Mouse (Mus musculus): Measurements from ENCODE around the gene Kazn. TPM values are rescaled to one million over a fixed set of nuclear protein-coding genes. Genes with fewer than 3 reads are reported as not detected.

Gene Kazn
- polyA plus RNA-seq, 1 experiment = 80.2 TPM

- no peaks in the 10 kb centered on the region for H3K9me3 ChIP-seq (replicated peaks; ENCODE audit: control insufficient read depth, insufficient read depth, low read length, poor library complexity, severe bottlenecking)
- no peaks in the 10 kb centered on the region for H3K4me1 ChIP-seq (ENCODE audit: control insufficient read depth, insufficient read depth, low read length)
Measured at GRCm38 (mm10) chr4:142095513-142096241, 143.5 kb downstream of the Kazn start.

GRCm38 (mm10) chr4:142094386-142094785 lies 144.8 kb downstream of the Kazn start:
- Histone ChIP-seq H3K9me3 (replicated peaks; ENCODE audit: control insufficient read depth, insufficient read depth, low read length, poor library complexity, severe bottlenecking) (no peaks in the 10 kb centered on the region), H3K9ac (ENCODE audit: low read depth, poor library complexity, severe bottlenecking) (no peak overlapping the region), H3K27ac (ENCODE audit: insufficient read depth, low read length) (no peak overlapping the region), H3K27me3 (ENCODE audit: control insufficient read depth, insufficient read depth, low read length, poor library complexity, severe bottlenecking) (no peaks in the 10 kb centered on the region), H3K4me1 (ENCODE audit: control insufficient read depth, insufficient read depth, low read length) (no peaks in the 10 kb centered on the region), H3K4me3 (ENCODE audit: low read depth, low read length) (no peak overlapping the region), H3K36me3 (ENCODE audit: control insufficient read depth, insufficient read depth, low read length, poor library complexity, severe bottlenecking) (no peaks in the 10 kb centered on the region)
- TF ChIP-seq EP300 (IDR thresholded peaks at IDR 0.05; ENCODE audit: insufficient read depth, low read depth, low read length) (no peak), CTCF (IDR thresholded peaks at IDR 0.05; ENCODE audit: low read depth, low read length) (no peak), POLR2A (IDR thresholded peaks at IDR 0.05; ENCODE audit: insufficient read depth, low read length) (no peak)

More at GRCm38 (mm10) chr4:142095513-142096241, 143.5 kb downstream of the Kazn start:
- H3K27ac ChIP-seq (ENCODE audit: insufficient read depth, low read length) = no peak overlapping the region
- no peaks in the 10 kb centered on the region for H3K36me3 ChIP-seq (ENCODE audit: control insufficient read depth, insufficient read depth, low read length, poor library complexity, severe bottlenecking)
- no peak for TF ChIP-seq EP300 (IDR thresholded peaks at IDR 0.05; ENCODE audit: insufficient read depth, low read depth, low read length)
- TF ChIP-seq CTCF (IDR thresholded peaks at IDR 0.05; ENCODE audit: low read depth, low read length) = no peak
- no peak for TF ChIP-seq POLR2A (IDR thresholded peaks at IDR 0.05; ENCODE audit: insufficient read depth, low read length)
- H3K27me3 ChIP-seq (ENCODE audit: control insufficient read depth, insufficient read depth, low read length, poor library complexity, severe bottlenecking) = no peaks in the 10 kb centered on the region
- H3K9ac ChIP-seq (ENCODE audit: low read depth, poor library complexity, severe bottlenecking) = no peak overlapping the region
- no peak overlapping the region for H3K4me3 ChIP-seq (ENCODE audit: low read depth, low read length)

GRCm38 (mm10) chr4:142091100-142091499 lies 148.1 kb downstream of the Kazn start:
- Histone ChIP-seq H3K27ac (ENCODE audit: insufficient read depth, low read length) (no peak overlapping the region), H3K36me3 (ENCODE audit: control insufficient read depth, insufficient read depth, low read length, poor library complexity, severe bottlenecking) (no peaks in the 10 kb centered on the region), H3K27me3 (ENCODE audit: control insufficient read depth, insufficient read depth, low read length, poor library complexity, severe bottlenecking) (no peaks in the 10 kb centered on the region), H3K9ac (ENCODE audit: low read depth, poor library complexity, severe bottlenecking) (no peak overlapping the region), H3K4me1 (ENCODE audit: control insufficient read depth, insufficient read depth, low read length) (no peaks in the 10 kb centered on the region), H3K4me3 (ENCODE audit: low read depth, low read length) (no peak overlapping the region), H3K9me3 (replicated peaks; ENCODE audit: control insufficient read depth, insufficient read depth, low read length, poor library complexity, severe bottlenecking) (no peaks in the 10 kb centered on the region)
- TF ChIP-seq POLR2A (IDR thresholded peaks at IDR 0.05; ENCODE audit: insufficient read depth, low read length) (no peak), CTCF (IDR thresholded peaks at IDR 0.05; ENCODE audit: low read depth, low read length) (no peak)

GRCm38 (mm10) chr4:142089966-142090365 lies 149.2 kb downstream of the Kazn start:
- H3K27ac ChIP-seq (ENCODE audit: insufficient read depth, low read length) = no peak overlapping the region
- H3K27me3 ChIP-seq (ENCODE audit: control insufficient read depth, insufficient read depth, low read length, poor library complexity, severe bottlenecking) = no peaks in the 10 kb centered on the region
- H3K9me3 ChIP-seq (replicated peaks; ENCODE audit: control insufficient read depth, insufficient read depth, low read length, poor library complexity, severe bottlenecking) = no peaks in the 10 kb centered on the region
- H3K4me3 ChIP-seq (ENCODE audit: low read depth, low read length) = no peak overlapping the region
- no peaks in the 10 kb centered on the region for H3K4me1 ChIP-seq (ENCODE audit: control insufficient read depth, insufficient read depth, low read length)
- no peaks in the 10 kb centered on the region for H3K36me3 ChIP-seq (ENCODE audit: control insufficient read depth, insufficient read depth, low read length, poor library complexity, severe bottlenecking)
- no peak overlapping the region for H3K9ac ChIP-seq (ENCODE audit: low read depth, poor library complexity, severe bottlenecking)
- TF ChIP-seq POLR2A (IDR thresholded peaks at IDR 0.05; ENCODE audit: insufficient read depth, low read length) (no peak), EP300 (IDR thresholded peaks at IDR 0.05; ENCODE audit: insufficient read depth, low read depth, low read length) (no peak), CTCF (IDR thresholded peaks at IDR 0.05; ENCODE audit: low read depth, low read length) (no peak)

GRCm38 (mm10) chr4:142088836-142089235 lies 150.4 kb downstream of the Kazn start:
- Histone ChIP-seq H3K4me1 (ENCODE audit: control insufficient read depth, insufficient read depth, low read length) (no peaks in the 10 kb centered on the region), H3K9me3 (replicated peaks; ENCODE audit: control insufficient read depth, insufficient read depth, low read length, poor library complexity, severe bottlenecking) (no peaks in the 10 kb centered on the region), H3K4me3 (ENCODE audit: low read depth, low read length) (no peak overlapping the region), H3K36me3 (ENCODE audit: control insufficient read depth, insufficient read depth, low read length, poor library complexity, severe bottlenecking) (no peaks in the 10 kb centered on the region), H3K27ac (ENCODE audit: insufficient read depth, low read length) (no peak overlapping the region), H3K9ac (ENCODE audit: low read depth, poor library complexity, severe bottlenecking) (no peak overlapping the region), H3K27me3 (ENCODE audit: control insufficient read depth, insufficient read depth, low read length, poor library complexity, severe bottlenecking) (no peaks in the 10 kb centered on the region)
- no peak for TF ChIP-seq CTCF (IDR thresholded peaks at IDR 0.05; ENCODE audit: low read depth, low read length)
- TF ChIP-seq POLR2A (IDR thresholded peaks at IDR 0.05; ENCODE audit: insufficient read depth, low read length) = no peak
- TF ChIP-seq EP300 (IDR thresholded peaks at IDR 0.05; ENCODE audit: insufficient read depth, low read depth, low read length) = no peak

GRCm38 (mm10) chr4:142088409-142088808 lies 150.8 kb downstream of the Kazn start:
- no peaks in the 10 kb centered on the region for H3K9me3 ChIP-seq (replicated peaks; ENCODE audit: control insufficient read depth, insufficient read depth, low read length, poor library complexity, severe bottlenecking)
- no peak overlapping the region for H3K9ac ChIP-seq (ENCODE audit: low read depth, poor library complexity, severe bottlenecking)
- no peaks in the 10 kb centered on the region for H3K36me3 ChIP-seq (ENCODE audit: control insufficient read depth, insufficient read depth, low read length, poor library complexity, severe bottlenecking)
- no peak overlapping the region for H3K4me3 ChIP-seq (ENCODE audit: low read depth, low read length)
- no peaks in the 10 kb centered on the region for H3K4me1 ChIP-seq (ENCODE audit: control insufficient read depth, insufficient read depth, low read length)
- TF ChIP-seq POLR2A (IDR thresholded peaks at IDR 0.05; ENCODE audit: insufficient read depth, low read length) (no peak), CTCF (IDR thresholded peaks at IDR 0.05; ENCODE audit: low read depth, low read length) (no peak), EP300 (IDR thresholded peaks at IDR 0.05; ENCODE audit: insufficient read depth, low read depth, low read length) (no peak)
- no peaks in the 10 kb centered on the region for H3K27me3 ChIP-seq (ENCODE audit: control insufficient read depth, insufficient read depth, low read length, poor library complexity, severe bottlenecking)
- H3K27ac ChIP-seq (ENCODE audit: insufficient read depth, low read length) = no peak overlapping the region

All from ES-Bruce4 (cell line).